Mouse (Mus musculus) embryonic facial prominence, embryonic 10.5 days (tissue): ENCODE measurements around the gene Rab4b. TPM values are rescaled to one million over a fixed set of nuclear protein-coding genes. Genes with fewer than 3 reads are reported as not detected.

Experiments
- DNase-seq: peaks from one replicate; pipeline ENCODE4 v3.0.0-alpha.2; 2017; ENCODE audit warnings: low spot score
- H3K27ac ChIP-seq: fragments of 300-500 bp; sonication (generic); replicated peaks from 2 replicates; pipeline ENCODE4 v1.5.1; 2016; ENCODE audit warnings: mild to moderate bottlenecking
- H3K27me3 ChIP-seq: fragments of 300-500 bp; sonication (generic); replicated peaks from 2 replicates; pipeline ENCODE4 v1.6.1; 2016; ENCODE audit warnings: low read depth, mild to moderate bottlenecking; ENCODE audit not compliant: poor library complexity, severe bottlenecking
- H3K36me3 ChIP-seq: fragments of 300-500 bp; sonication (generic); replicated peaks from 2 replicates; pipeline ENCODE4 v1.6.1; 2016; ENCODE audit warnings: mild to moderate bottlenecking, moderate library complexity
- H3K4me1 ChIP-seq: fragments of 300-500 bp; sonication (generic); 2 replicates; pipeline ENCODE4 v1.6.1; 2016
- H3K4me3 ChIP-seq: fragments of 300-500 bp; sonication (generic); 2 replicates; pipeline ENCODE4 v1.5.1; 2016; ENCODE audit warnings: mild to moderate bottlenecking, moderate library complexity
- H3K9me3 ChIP-seq: fragments of 300-500 bp; sonication (generic); 2 replicates; pipeline ENCODE4 v1.6.1; 2016; ENCODE audit warnings: mild to moderate bottlenecking
- WGBS: fragments of 180-500 bp; shearing (Covaris S2); methylation state at CpG from one replicate; pipeline ENCODE4 v1.1.7; 2016; 5-methylcytosine and 5-hydroxymethylcytosine counted together
- polyA plus RNA-seq: library from polyadenylated mRNA; unstranded; fragments of >200 nt; fragmentation: Nextera tagmentation; extraction: Ambion mirVana; gene quantifications from 2 replicates; pipeline ENCODE4 v1.2.1, GENCODE M21; 2016

Rab4b gene
- polyA plus RNA-seq, 1 experiment from 2014 or later, result 60.0 TPM

DNA sequence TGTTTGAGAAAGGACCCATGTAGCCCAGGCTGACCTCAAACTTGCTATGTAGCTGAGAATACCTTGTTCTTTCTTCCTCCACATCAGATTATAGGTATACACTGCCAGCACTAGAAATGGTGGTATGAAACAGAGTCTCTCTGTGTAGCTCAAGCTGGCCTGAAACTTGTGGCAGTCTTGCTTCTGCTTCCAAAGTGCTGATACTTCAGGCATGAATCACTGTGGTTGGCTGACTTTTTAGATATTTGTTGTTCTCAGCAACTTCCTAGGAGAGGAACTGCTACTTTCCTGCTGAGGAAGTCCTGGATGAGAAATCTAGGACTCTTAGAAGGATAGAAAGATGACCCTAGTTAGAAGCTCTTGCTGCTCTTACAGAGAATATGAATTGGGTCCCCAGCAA, 19.7 kb upstream of the Rab4b start:
- H3K9me3 ChIP-seq, result no peaks in the 10 kb centered on the region
- no peak overlapping the region for H3K4me3 ChIP-seq
- H3K4me1 ChIP-seq, result peaks cover 22% of the 10 kb centered on the region
- H3K36me3 ChIP-seq, result peaks cover 66% of the 10 kb centered on the region
- DNase-seq, result no peak
- no peaks in the 10 kb centered on the region for H3K27me3 ChIP-seq
- H3K27ac ChIP-seq, result no peak overlapping the region

- Histone ChIP-seq H3K4me3 (peak overlapping the region; percentile 90; the same call in 1 of the 2 replicates), H3K27me3 (no peaks in the 10 kb centered on the region), H3K27ac (no peak overlapping the region), H3K4me1 (peaks cover 23% of the 10 kb centered on the region), H3K36me3 (peaks cover 66% of the 10 kb centered on the region), H3K9me3 (no peaks in the 10 kb centered on the region)
- WGBS, result 94% methylated on average over 8 of the region's 8 CpGs
- no peak for DNase-seq
Measured at GRCm38 (mm10) chr7:27197634-27198033, 18.9 kb upstream of the Rab4b start.

- DNase-seq, result no peak
- no peaks in the 10 kb centered on the region for H3K27me3 ChIP-seq
- H3K27ac ChIP-seq, result peak overlapping the region; percentile 44; the same call in 1 of the 2 replicates
- H3K36me3 ChIP-seq, result peaks cover 66% of the 10 kb centered on the region
- H3K4me3 ChIP-seq, result peak overlapping the region; percentile 90; the same call in 1 of the 2 replicates
- H3K4me1 ChIP-seq, result peaks cover 23% of the 10 kb centered on the region
- no peaks in the 10 kb centered on the region for H3K9me3 ChIP-seq
- 92% methylated on average over 3 of the region's 3 CpGs for WGBS
Measured at GRCm38 (mm10) chr7:27197136-27197535, 18.4 kb upstream of the Rab4b start.

- peaks cover 23% of the 10 kb centered on the region for H3K4me1 ChIP-seq
- H3K4me3 ChIP-seq, result peak within 1 kb of the TSS; percentile 90
- H3K36me3 ChIP-seq, result peaks cover 66% of the 10 kb centered on the region
- H3K9me3 ChIP-seq, result no peaks in the 10 kb centered on the region
- no peaks in the 10 kb centered on the region for H3K27me3 ChIP-seq
- peak within 1 kb of the TSS; percentile 98 for H3K27ac ChIP-seq
- DNase-seq, result peak; percentile 97
- WGBS, result under 1% methylated on average over 64 of the region's 64 CpGs
Measured at GRCm38 (mm10) chr7:27195681-27196611, 17.2 kb upstream of the Rab4b start, which contains the start of the genes BC024978 and Snrpa. Gene BC024978, plus strand, starts transcription at chr7:27195781. Gene Snrpa, minus strand, starts transcription at chr7:27196271.

GRCm38 (mm10) chr7:27193731-27194130, 15.0 kb upstream of the Rab4b start:
- Histone ChIP-seq H3K4me3 (peak overlapping the region; percentile 90; the same call in 1 of the 2 replicates), H3K36me3 (peaks cover 74% of the 10 kb centered on the region), H3K27ac (peak overlapping the region; percentile 19; the same call in 1 of the 2 replicates), H3K27me3 (no peaks in the 10 kb centered on the region), H3K4me1 (peaks cover 23% of the 10 kb centered on the region), H3K9me3 (no peaks in the 10 kb centered on the region)
- DNase-seq, result no peak
- WGBS, result 88% methylated on average over 4 of the region's 4 CpGs

- H3K4me3 ChIP-seq, result no peak overlapping the region
- H3K27ac ChIP-seq, result no peak overlapping the region
- peaks cover 23% of the 10 kb centered on the region for H3K4me1 ChIP-seq
- no peaks in the 10 kb centered on the region for H3K27me3 ChIP-seq
- WGBS, result 93% methylated on average over 5 of the region's 5 CpGs
- peaks cover 76% of the 10 kb centered on the region for H3K36me3 ChIP-seq
- no peak for DNase-seq
- no peaks in the 10 kb centered on the region for H3K9me3 ChIP-seq
Measured at GRCm38 (mm10) chr7:27192434-27192833, 13.7 kb upstream of the Rab4b start.

- H3K4me3 ChIP-seq, result no peak overlapping the region
- 97% methylated on average over 10 of the region's 10 CpGs for WGBS
- H3K27me3 ChIP-seq, result no peaks in the 10 kb centered on the region
- no peak overlapping the region for H3K27ac ChIP-seq
- no peak for DNase-seq
- peaks cover 99% of the 10 kb centered on the region for H3K36me3 ChIP-seq
- H3K9me3 ChIP-seq, result no peaks in the 10 kb centered on the region
- peaks cover 11% of the 10 kb centered on the region for H3K4me1 ChIP-seq
Measured at GRCm38 (mm10) chr7:27189271-27189931, 10.7 kb upstream of the Rab4b start.

DNA sequence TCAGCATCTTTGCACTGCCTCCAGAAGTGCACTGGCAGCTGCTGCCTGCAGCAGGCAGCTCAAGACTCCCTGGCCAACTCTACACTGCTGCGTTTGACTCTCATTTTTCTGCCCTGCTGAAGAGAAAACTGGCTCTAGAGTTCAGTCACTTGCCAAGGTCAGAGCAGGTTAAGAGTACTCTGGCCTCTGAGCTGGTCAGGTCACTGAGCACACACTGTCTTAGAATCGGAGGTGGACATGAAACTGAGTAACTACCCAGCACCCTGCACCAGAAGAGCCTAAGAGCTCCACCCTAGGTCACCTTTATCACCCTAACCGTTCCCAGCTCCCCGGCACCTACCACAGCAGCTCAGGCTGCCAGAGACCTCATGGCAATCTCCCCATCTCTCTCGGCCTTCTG, 7.3 kb upstream of the Rab4b start:
- no peak overlapping the region for H3K27ac ChIP-seq
- peaks cover 87% of the 10 kb centered on the region for H3K36me3 ChIP-seq
- 95% methylated on average over 5 of the region's 5 CpGs for WGBS
- no peaks in the 10 kb centered on the region for H3K9me3 ChIP-seq
- H3K27me3 ChIP-seq, result no peaks in the 10 kb centered on the region
- no peak overlapping the region for H3K4me3 ChIP-seq
- DNase-seq, result no peak
- H3K4me1 ChIP-seq, result no peaks in the 10 kb centered on the region

DNA sequence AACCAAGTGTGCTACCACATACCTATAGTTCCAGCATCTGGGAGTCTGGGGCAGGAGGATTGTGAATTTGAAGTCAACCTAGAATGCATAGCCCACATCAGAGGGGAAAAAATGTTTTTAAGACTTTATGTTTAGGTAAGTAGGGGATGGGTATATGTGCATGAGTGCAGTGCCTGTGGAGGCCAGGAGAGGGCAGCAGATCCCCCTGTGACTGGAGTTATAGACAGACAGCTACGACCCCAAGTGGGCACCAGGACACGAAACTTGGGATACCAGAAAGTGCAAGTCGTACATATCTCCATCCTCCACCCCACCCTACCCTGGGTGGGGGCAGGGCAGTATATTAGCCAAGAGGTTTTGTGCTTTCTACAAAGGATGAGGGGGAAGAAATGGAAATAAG, 6.3 kb upstream of the Rab4b start:
- Histone ChIP-seq H3K27ac (no peak overlapping the region), H3K4me1 (no peaks in the 10 kb centered on the region), H3K4me3 (no peak overlapping the region), H3K36me3 (peaks cover 79% of the 10 kb centered on the region), H3K27me3 (no peaks in the 10 kb centered on the region), H3K9me3 (no peaks in the 10 kb centered on the region)
- 76% methylated on average over 3 of the region's 3 CpGs for WGBS
- DNase-seq, result peak; percentile 71

DNA sequence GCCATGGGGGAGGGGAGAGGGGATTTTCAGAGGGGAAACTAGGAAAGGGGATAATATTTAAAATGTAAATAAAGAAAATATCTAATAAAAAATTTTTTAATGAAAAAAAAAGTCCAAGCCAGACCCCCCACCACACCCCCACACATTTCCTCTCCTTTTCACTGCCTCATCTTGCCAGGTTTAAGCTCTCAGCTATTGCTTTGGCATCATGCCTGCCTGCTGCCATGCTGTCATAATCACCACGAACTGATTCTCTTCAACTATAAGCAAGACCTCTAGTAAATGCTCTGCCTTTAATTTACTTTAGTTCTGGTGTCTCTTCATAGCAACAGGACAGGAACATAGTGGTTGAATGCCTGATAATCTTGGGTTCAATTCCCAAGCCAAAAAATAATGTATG, 3.8 kb upstream of the Rab4b start:
- no peak overlapping the region for H3K4me3 ChIP-seq
- no peaks in the 10 kb centered on the region for H3K9me3 ChIP-seq
- peaks cover 15% of the 10 kb centered on the region for H3K4me1 ChIP-seq
- H3K27me3 ChIP-seq, result no peaks in the 10 kb centered on the region
- 95% methylated on average over 1 of the region's 1 CpGs for WGBS
- H3K27ac ChIP-seq, result no peak overlapping the region
- DNase-seq, result no peak
- H3K36me3 ChIP-seq, result peaks cover 54% of the 10 kb centered on the region

- H3K9me3 ChIP-seq, result no peaks in the 10 kb centered on the region
- WGBS, result 71% methylated on average over 14 of the region's 14 CpGs
- H3K27ac ChIP-seq, result no peak within 1 kb of the TSS
- peaks cover 15% of the 10 kb centered on the region for H3K4me1 ChIP-seq
- no peaks in the 10 kb centered on the region for H3K27me3 ChIP-seq
- H3K4me3 ChIP-seq, result no peak within 1 kb of the TSS
- peaks cover 40% of the 10 kb centered on the region for H3K36me3 ChIP-seq
- DNase-seq, result no peak
Measured at GRCm38 (mm10) chr7:27180837-27181695, 2.4 kb upstream of the Rab4b start, which contains the start of the genes Gm21983 and Mia. Gene Gm21983, minus strand, starts transcription at chr7:27181086. Gene Mia, minus strand, starts transcription at chr7:27181157.

DNA sequence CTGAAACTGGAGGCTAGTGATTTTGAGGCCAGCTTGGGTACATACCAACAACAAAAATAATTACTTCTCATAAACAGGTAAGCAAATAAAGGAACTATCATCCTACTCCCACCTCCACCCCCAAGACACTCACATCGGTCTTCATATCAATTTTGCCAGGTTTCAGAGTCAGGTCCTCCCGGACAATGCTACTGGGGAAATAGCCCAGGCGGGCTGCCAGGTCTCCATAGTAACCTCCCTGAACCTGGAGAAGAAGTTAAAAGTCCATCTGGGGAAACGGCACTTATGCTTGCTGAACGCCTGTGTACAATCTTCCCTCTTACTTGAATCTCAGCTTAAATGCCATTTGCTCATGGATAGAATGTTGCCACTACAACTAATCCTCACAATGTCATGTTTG, 1.3 kb upstream of the Rab4b start:
- 87% methylated on average over 5 of the region's 5 CpGs for WGBS
- no peak for DNase-seq
- Histone ChIP-seq H3K9me3 (no peaks in the 10 kb centered on the region), H3K4me1 (peaks cover 15% of the 10 kb centered on the region), H3K4me3 (no peak overlapping the region), H3K27me3 (no peaks in the 10 kb centered on the region), H3K36me3 (peaks cover 30% of the 10 kb centered on the region), H3K27ac (no peak overlapping the region)
